Mouse (Mus musculus) embryonic facial prominence, embryonic 15.5 days (tissue): ENCODE data around the gene Sirt4. TPM values are rescaled to one million over a fixed set of nuclear protein-coding genes. Genes with fewer than 3 reads are reported as not detected.
"Not testable (repeated sequence)": the region's sequence is repeated elsewhere in the genome, so short reads cannot be mapped to it uniquely, and the experiment has no call there.

Experiments
- ATAC-seq: fragments of 200-750 bp; cut with Nextera tagmentation; 2 replicates; pipeline ENCODE4 v1.8.0; 2017; ENCODE audit warnings: low read depth, moderate TSS enrichment; ENCODE audit not compliant: insufficient number of reproducible peaks, low FRiP score, low TSS enrichment
- H3K27ac ChIP-seq: fragments of 300-500 bp; sonication (generic); replicated peaks from 2 replicates; pipeline ENCODE4 v1.5.1; 2015; ENCODE audit warnings: mild to moderate bottlenecking, inconsistent platforms
- H3K27me3 ChIP-seq: fragments of 300-500 bp; sonication (generic); 2 replicates; pipeline ENCODE4 v1.6.1; 2015; ENCODE audit warnings: inconsistent platforms
- H3K36me3 ChIP-seq: fragments of 300-500 bp; sonication (generic); 2 replicates; pipeline ENCODE4 v1.6.1; 2015; ENCODE audit warnings: mild to moderate bottlenecking, inconsistent platforms
- H3K4me1 ChIP-seq: fragments of 300-500 bp; sonication (generic); 2 replicates; pipeline ENCODE4 v1.6.1; 2015; ENCODE audit warnings: inconsistent platforms
- H3K4me2 ChIP-seq: fragments of 300-500 bp; sonication (generic); replicated peaks from 2 replicates; pipeline ENCODE4 v1.6.1; 2015; ENCODE audit warnings: mild to moderate bottlenecking, inconsistent platforms
- H3K4me3 ChIP-seq: fragments of 300-500 bp; sonication (generic); replicated peaks from 2 replicates; pipeline ENCODE4 v1.5.1; 2015; ENCODE audit warnings: mild to moderate bottlenecking, inconsistent platforms
- H3K9ac ChIP-seq: fragments of 300-500 bp; sonication (generic); 2 replicates; pipeline ENCODE4 v1.6.1; 2015; ENCODE audit warnings: inconsistent platforms
- H3K9me3 ChIP-seq: fragments of 300-500 bp; sonication (generic); replicated peaks from 2 replicates; pipeline ENCODE4 v1.6.1; 2016; ENCODE audit warnings: inconsistent platforms
- WGBS: fragments of 180-500 bp; shearing (Covaris S2); methylation state at CpG from one replicate; pipeline ENCODE4 v1.1.7; 2015; 5-methylcytosine and 5-hydroxymethylcytosine counted together
- polyA plus RNA-seq: library from polyadenylated mRNA; unstranded; fragments of >200 nt; fragmentation: Nextera tagmentation; extraction: Ambion mirVana; gene quantifications from 2 replicates; pipeline ENCODE4 v1.2.1, GENCODE M21; 2015

Sirt4 gene
- polyA plus RNA-seq, 1 experiment from 2014 or later = 29.2 TPM

- 64% methylated on average over 13 of the region's 13 CpGs for WGBS
- Histone ChIP-seq H3K4me3 (no peak overlapping the region), H3K36me3 (peaks cover 8% of the 10 kb centered on the region; the same call in 1 of the 2 replicates), H3K27ac (no peak overlapping the region), H3K9me3 (no peaks in the 10 kb centered on the region), H3K4me1 (no peaks in the 10 kb centered on the region), H3K4me2 (no peak overlapping the region), H3K27me3 (no peaks in the 10 kb centered on the region), H3K9ac (no peak overlapping the region)
- no peak for ATAC-seq
These were observed 25.6 kb downstream of the Sirt4 start for GRCm38 (mm10) chr5:115458918-115459317.

DNA sequence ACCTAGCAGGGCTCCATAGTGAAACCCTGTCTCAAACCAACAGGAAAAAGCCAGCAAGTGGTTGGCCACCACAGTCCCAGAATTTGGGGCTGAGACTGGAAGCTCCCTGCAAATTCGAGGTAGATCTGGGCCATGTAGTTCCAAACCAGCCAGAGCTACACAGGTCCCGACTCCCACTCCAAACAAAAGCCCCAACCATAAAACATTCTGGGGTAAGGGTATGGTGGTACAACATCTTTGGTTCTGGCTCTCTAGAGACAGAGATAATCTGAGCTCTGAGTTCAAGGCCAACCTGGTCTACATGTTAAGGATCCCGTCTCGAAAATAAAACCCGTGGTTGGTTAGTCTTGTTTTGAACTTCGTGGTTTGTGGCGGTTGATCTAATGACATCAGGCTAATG lies 28.7 kb downstream of the Sirt4 start:
- H3K4me2 ChIP-seq = no peak overlapping the region
- no peak overlapping the region for H3K4me3 ChIP-seq
- H3K9me3 ChIP-seq = no peaks in the 10 kb centered on the region
- ATAC-seq = no peak
- peaks cover 31% of the 10 kb centered on the region for H3K36me3 ChIP-seq
- H3K9ac ChIP-seq = no peak overlapping the region
- H3K4me1 ChIP-seq = no peaks in the 10 kb centered on the region
- 80% methylated on average over 7 of the region's 7 CpGs for WGBS
- H3K27me3 ChIP-seq = no peaks in the 10 kb centered on the region
- no peak overlapping the region for H3K27ac ChIP-seq

DNA sequence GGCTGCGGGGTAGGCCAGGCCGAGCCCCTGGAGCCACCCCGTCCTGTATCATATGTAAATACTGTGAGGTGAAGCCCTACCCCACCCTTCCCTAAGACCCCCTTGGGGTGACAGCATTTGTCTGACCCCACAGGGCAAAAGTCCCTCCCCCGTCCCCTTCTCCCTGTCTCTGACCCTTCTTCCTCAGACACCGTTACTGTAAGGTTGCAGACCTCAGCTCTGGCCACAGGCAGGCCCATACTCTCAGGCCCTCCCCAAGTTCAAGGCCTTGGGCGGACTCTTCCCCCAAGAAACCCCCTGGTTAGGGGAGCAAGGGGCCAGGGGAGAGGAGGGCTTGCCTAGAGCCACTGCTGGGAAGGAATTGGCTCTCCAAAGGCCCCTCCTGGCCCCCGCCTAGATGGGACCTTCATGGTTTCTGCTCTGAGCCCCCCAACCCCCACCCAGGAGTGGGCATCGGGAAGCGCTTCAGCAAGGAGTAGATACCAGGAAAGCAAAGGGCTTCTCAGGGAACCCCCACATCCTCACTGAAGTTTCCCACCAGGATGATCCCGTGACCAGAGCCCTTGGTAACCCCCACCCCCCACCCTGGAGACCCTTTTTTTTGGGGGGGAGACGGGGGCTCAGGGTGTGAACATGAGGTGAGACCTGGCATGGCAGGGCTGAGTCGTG lies 30.0 kb downstream of the Sirt4 start:
- ATAC-seq = no peak
- Histone ChIP-seq H3K4me1 (no peaks in the 10 kb centered on the region), H3K27ac (no peak overlapping the region), H3K4me3 (no peak overlapping the region), H3K27me3 (no peaks in the 10 kb centered on the region), H3K9me3 (no peaks in the 10 kb centered on the region), H3K36me3 (peaks cover 43% of the 10 kb centered on the region), H3K4me2 (no peak overlapping the region), H3K9ac (no peak overlapping the region)
- 85% methylated on average over 12 of the region's 12 CpGs for WGBS

DNA sequence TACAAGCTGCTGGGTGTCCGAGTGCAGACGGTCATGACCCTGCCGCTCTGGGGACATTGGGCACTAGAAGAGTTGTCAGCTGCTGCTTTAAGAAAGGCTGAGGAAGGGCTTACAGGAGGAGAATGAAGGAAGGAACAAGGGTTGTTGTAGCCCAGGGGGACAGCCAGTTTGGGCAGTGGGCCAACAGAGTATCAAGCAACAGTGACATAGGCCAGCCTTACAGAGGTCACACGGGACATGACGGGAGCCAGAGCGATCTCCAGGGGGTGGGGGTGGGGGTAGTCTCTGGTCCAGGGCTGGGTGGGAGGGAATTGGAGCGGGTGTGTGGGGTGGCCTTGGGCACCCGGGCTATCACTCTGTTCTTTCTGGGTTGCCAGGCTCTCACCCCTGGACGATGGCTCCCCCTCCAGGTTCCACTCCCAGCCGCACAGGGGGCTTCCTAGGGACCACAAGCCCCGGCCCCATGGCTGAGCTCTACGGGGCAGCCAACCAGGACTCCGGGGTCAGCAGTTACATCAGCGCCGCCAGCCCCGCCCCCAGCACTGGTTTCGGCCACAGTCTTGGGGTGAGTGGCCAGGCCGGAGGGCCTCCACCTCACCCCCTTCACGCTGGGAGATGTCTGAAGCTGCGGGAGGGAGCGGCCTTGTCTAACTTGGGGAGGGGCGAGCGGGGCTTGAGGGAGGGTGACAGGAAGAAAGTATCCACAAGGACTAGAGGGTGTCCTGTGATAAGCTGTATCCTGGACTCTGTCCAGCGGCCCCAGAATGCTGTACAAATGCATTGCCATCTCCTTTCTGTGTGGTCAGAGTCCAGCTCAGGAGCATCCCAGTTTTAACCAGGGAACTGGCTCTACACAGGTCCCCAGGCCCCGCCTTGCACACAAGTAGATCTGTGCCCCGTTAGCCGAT lies 33.9 kb downstream of the Sirt4 start:
- peak; percentile 31; the same call in 1 of the 2 replicates for ATAC-seq
- 91% methylated on average over 27 of the region's 27 CpGs for WGBS

DNA sequence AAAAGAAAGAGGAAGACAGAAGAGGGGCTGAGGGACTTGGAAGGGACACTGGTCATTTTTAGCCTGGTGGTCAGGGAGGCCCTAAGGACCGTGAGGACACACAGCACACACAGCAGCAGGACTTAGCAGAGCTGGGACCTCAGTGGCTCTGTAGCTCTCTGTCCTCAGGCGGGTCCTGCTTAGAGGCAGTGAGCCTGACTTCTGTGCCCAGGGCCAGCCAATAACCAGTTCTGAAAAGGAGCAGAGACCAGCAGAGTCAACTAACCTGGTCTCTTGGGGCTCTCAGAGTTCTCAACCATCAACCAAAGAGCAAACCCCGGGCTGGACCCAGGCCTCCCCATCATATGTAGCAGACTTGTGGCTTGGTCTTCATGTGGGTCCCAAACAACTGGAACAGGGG lies 35.3 kb downstream of the Sirt4 start:
- peaks cover 80% of the 10 kb centered on the region for H3K36me3 ChIP-seq

More for the DNA sequence above, 33.9 kb downstream of the Sirt4 start:
- Histone ChIP-seq H3K27ac (no peak overlapping the region), H3K4me3 (no peak overlapping the region), H3K9ac (no peak overlapping the region), H3K9me3 (no peaks in the 10 kb centered on the region), H3K27me3 (no peaks in the 10 kb centered on the region), H3K36me3 (peaks cover 71% of the 10 kb centered on the region), H3K4me1 (no peaks in the 10 kb centered on the region), H3K4me2 (no peak overlapping the region)

GRCm38 (mm10) chr5:115447108-115447507 lies 37.4 kb downstream of the Sirt4 start:
- H3K4me3 ChIP-seq = no peak overlapping the region
- H3K27me3 ChIP-seq = no peaks in the 10 kb centered on the region
- WGBS = 85% methylated on average over 17 of the region's 17 CpGs
- no peaks in the 10 kb centered on the region for H3K9me3 ChIP-seq
- no peak overlapping the region for H3K9ac ChIP-seq
- peaks cover 86% of the 10 kb centered on the region for H3K36me3 ChIP-seq
- no peak overlapping the region for H3K4me2 ChIP-seq
- no peak for ATAC-seq
- no peak overlapping the region for H3K27ac ChIP-seq
- H3K4me1 ChIP-seq = no peaks in the 10 kb centered on the region

More for the DNA sequence above, 35.3 kb downstream of the Sirt4 start:
- 88% methylated on average over 3 of the region's 3 CpGs for WGBS
- no peaks in the 10 kb centered on the region for H3K4me1 ChIP-seq
- no peak for ATAC-seq
- H3K9ac ChIP-seq = no peak overlapping the region; the same call in 1 of the 2 replicates
- H3K9me3 ChIP-seq = no peaks in the 10 kb centered on the region
- no peak overlapping the region for H3K4me3 ChIP-seq
- no peak overlapping the region for H3K27ac ChIP-seq
- H3K4me2 ChIP-seq = no peak overlapping the region
- no peaks in the 10 kb centered on the region for H3K27me3 ChIP-seq

- no peak for ATAC-seq
- H3K9ac ChIP-seq = no peak overlapping the region
- H3K4me3 ChIP-seq = no peak overlapping the region
- H3K9me3 ChIP-seq = no peaks in the 10 kb centered on the region
- no peaks in the 10 kb centered on the region for H3K27me3 ChIP-seq
- H3K36me3 ChIP-seq = peaks cover 72% of the 10 kb centered on the region
- WGBS = 93% methylated on average over 11 of the region's 11 CpGs
- no peak overlapping the region for H3K27ac ChIP-seq
- no peak overlapping the region for H3K4me2 ChIP-seq
- peaks cover 3% of the 10 kb centered on the region for H3K4me1 ChIP-seq
These were observed 40.4 kb downstream of the Sirt4 start for GRCm38 (mm10) chr5:115444130-115444529.

DNA sequence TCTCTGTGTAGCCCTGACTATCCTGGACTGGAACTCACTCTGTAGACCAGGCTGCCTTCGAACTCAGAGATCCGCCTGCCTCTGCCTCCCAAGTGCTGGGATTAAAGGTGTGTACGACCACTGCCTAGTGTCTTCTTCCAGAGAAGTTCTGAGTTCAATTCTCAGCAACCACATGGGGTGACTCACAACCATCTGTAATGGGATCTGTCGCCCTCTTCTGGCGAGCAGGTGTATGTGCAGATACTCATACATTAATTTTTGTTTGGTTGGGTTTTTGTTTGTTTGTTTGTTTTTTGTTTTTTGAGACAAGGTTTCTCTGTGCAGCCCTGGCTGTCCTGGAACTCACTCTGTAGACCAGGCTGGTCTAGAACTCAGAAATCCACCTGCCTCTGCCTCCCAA lies 41.9 kb downstream of the Sirt4 start:
- peaks cover 15% of the 10 kb centered on the region for H3K4me1 ChIP-seq
- WGBS = 76% methylated on average over 5 of the region's 5 CpGs
- peaks cover 62% of the 10 kb centered on the region for H3K36me3 ChIP-seq
- not testable (repeated sequence) for H3K9me3 ChIP-seq, H3K4me2 ChIP-seq, H3K4me3 ChIP-seq, ATAC-seq, H3K9ac ChIP-seq, H3K27me3 ChIP-seq, H3K27ac ChIP-seq

GRCm38 (mm10) chr5:115441205-115441849 lies 43.2 kb downstream of the Sirt4 start:
- Histone ChIP-seq H3K27me3 (no peaks in the 10 kb centered on the region), H3K9me3 (no peaks in the 10 kb centered on the region), H3K4me2 (no peak overlapping the region), H3K36me3 (peaks cover 50% of the 10 kb centered on the region), H3K27ac (peak overlapping the region; percentile 48; the same call in 1 of the 2 replicates), H3K4me3 (no peak overlapping the region), H3K4me1 (peaks cover 28% of the 10 kb centered on the region), H3K9ac (no peak overlapping the region)
- no peak for ATAC-seq
- 29% methylated on average over 14 of the region's 14 CpGs for WGBS

- H3K9ac ChIP-seq = no peak overlapping the region
- no peaks in the 10 kb centered on the region for H3K27me3 ChIP-seq
- no peak overlapping the region for H3K4me2 ChIP-seq
- H3K27ac ChIP-seq = peak overlapping the region; percentile 36; the same call in 1 of the 2 replicates
- WGBS = 37% methylated on average over 7 of the region's 7 CpGs
- no peak overlapping the region for H3K4me3 ChIP-seq
- peaks cover 25% of the 10 kb centered on the region for H3K36me3 ChIP-seq
- H3K9me3 ChIP-seq = no peaks in the 10 kb centered on the region
- peaks cover 55% of the 10 kb centered on the region for H3K4me1 ChIP-seq
- no peak for ATAC-seq
These were observed 45.9 kb downstream of the Sirt4 start for GRCm38 (mm10) chr5:115438667-115439066.

DNA sequence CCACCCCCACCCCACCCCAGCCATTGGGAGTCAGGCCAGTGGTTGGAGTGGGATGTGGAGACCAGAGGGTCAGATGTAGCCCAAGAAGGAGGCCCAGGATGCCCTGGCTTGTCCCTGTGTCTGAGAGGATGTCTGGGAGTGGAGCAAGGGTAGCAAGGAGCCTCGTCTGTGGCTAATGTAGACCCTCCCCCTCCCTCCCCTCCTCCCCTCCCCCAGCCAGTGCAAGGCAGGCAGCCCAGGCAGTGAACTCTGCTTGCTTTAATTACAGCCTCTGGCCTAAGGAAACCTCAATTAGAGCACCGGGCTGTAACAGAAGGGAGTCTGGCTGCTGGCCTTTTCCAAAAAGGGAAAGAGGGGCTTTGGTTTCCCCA lies 46.6 kb downstream of the Sirt4 start:
- no peak overlapping the region for H3K4me3 ChIP-seq
- H3K4me1 ChIP-seq = peaks cover 60% of the 10 kb centered on the region
- no peak overlapping the region for H3K4me2 ChIP-seq
- H3K36me3 ChIP-seq = peaks cover 19% of the 10 kb centered on the region
- no peaks in the 10 kb centered on the region for H3K9me3 ChIP-seq
- no peak for ATAC-seq
- H3K9ac ChIP-seq = no peak overlapping the region
- no peaks in the 10 kb centered on the region for H3K27me3 ChIP-seq
- 28% methylated on average over 2 of the region's 2 CpGs for WGBS
- H3K27ac ChIP-seq = peak overlapping the region; percentile 45
